Mouse (Mus musculus) cerebellum, adult 2 months (tissue): ENCODE data around the gene Nsf.

ENCODE experiments used
- CTCF ChIP-seq: fragments of 200-500 bp; IDR thresholded peaks from 2 replicates; pipeline ENCODE4 v1.5.1; 2011; ENCODE audit warnings: low read depth, mild to moderate bottlenecking, control low read depth, low read length, moderate library complexity, borderline replicate concordance; ENCODE audit not compliant: insufficient read depth
- POLR2A ChIP-seq: fragments of 200-500 bp; IDR thresholded peaks from 2 replicates; pipeline ENCODE4 v1.6.1; 2011; ENCODE audit warnings: low read length, control low read depth, borderline replicate concordance; ENCODE audit not compliant: insufficient read depth

- TF ChIP-seq CTCF (no peak), POLR2A (no peak)
Observed at GRCm38 (mm10) chr11:103810631-103811030, 143.2 kb downstream of the Nsf start.
